16 mouse cellular contexts compared by ENCODE assay signal in genomic region chrX:48683857-48684256, GRCm38 (mm10). TPM values are rescaled to one million over a fixed set of nuclear protein-coding genes. Genes with fewer than 3 reads are reported as not detected.
"Had no signal": no experiment of that assay in that cellular context is flagged by ENCODE, and none has a peak within 500 bp of the region (broad histone marks: within the 10 kb centered on the region; RNA-seq: fewer than 3 reads in every experiment).

No protein-coding gene starts in this region.

- H3K4me1 ChIP-seq: lung, embryonic 15.5 days; midbrain, embryonic 13.5 days; midbrain, embryonic 15.5 days; neural tube, embryonic 12.5 days; stomach, embryonic 15.5 days had no signal

- ATAC-seq: lung, postnatal 0 days; midbrain, embryonic 13.5 days; midbrain, embryonic 15.5 days had no signal

- H3K4me3 ChIP-seq: lung, embryonic 15.5 days; megakaryocyte, embryonic 14.5 days; midbrain, embryonic 13.5 days; midbrain, embryonic 15.5 days; neural tube, embryonic 12.5 days; stomach, embryonic 15.5 days had no signal

- H3K36me3 ChIP-seq: lung, embryonic 15.5 days; midbrain, embryonic 13.5 days; midbrain, embryonic 15.5 days; neural tube, embryonic 12.5 days; stomach, embryonic 15.5 days had no signal

- H3K9me3 ChIP-seq: lung, embryonic 15.5 days; megakaryocyte, embryonic 14.5 days; midbrain, embryonic 13.5 days; midbrain, embryonic 15.5 days; neural tube, embryonic 12.5 days; stomach, embryonic 15.5 days had no signal

- H3K4me2 ChIP-seq: lung, embryonic 15.5 days; midbrain, embryonic 11.5 days; midbrain, embryonic 13.5 days; midbrain, embryonic 15.5 days; neural tube, embryonic 12.5 days; stomach, embryonic 15.5 days had no signal

- H3K27ac ChIP-seq: lung, embryonic 15.5 days; macrophage; midbrain, embryonic 13.5 days; midbrain, embryonic 15.5 days; neural tube, embryonic 12.5 days; stomach, embryonic 15.5 days; stomach, postnatal 0 days had no signal

- H3K27me3 ChIP-seq: lung, embryonic 15.5 days; midbrain, embryonic 13.5 days; midbrain, embryonic 15.5 days; neural tube, embryonic 12.5 days; stomach, embryonic 15.5 days had no signal

- H3K9ac ChIP-seq: lung, embryonic 15.5 days; midbrain, embryonic 13.5 days; midbrain, embryonic 15.5 days; neural tube, embryonic 12.5 days; stomach, embryonic 15.5 days had no signal

RNA-seq across cellular contexts. Expression of gene Gpr119, which starts 9.6 kb away (rescaled TPM):
- polyA plus RNA-seq: liver, adult 2 months; lung, adult 2 months; lung, embryonic 15.5 days; lung, postnatal 0 days; macrophage; midbrain, embryonic 11.5 days; midbrain, embryonic 13.5 days; midbrain, embryonic 15.5 days; midbrain, postnatal 0 days; neural tube, embryonic 14.5 days; spleen, adult 2 months; stomach, postnatal 0 days; testis, adult 2 months had no signal
